Mouse (Mus musculus) lung, adult 2 months (tissue): ENCODE results near the gene Klhl3. TPM values are rescaled to one million over a fixed set of nuclear protein-coding genes. Genes with fewer than 3 reads are reported as not detected.

Source experiments
- DNase-seq: peaks from one replicate; pipeline ENCODE4 v3.0.0; 2022
- H3K4me1 ChIP-seq: fragments of 200-500 bp; 2 replicates; pipeline ENCODE4 v1.6.1; 2011; ENCODE audit warnings: low read length; ENCODE audit not compliant: control insufficient read depth, insufficient read depth
- H3K4me3 ChIP-seq: fragments of 200-500 bp; replicated peaks from 2 replicates; pipeline ENCODE3; 2011; ENCODE audit warnings: low read depth, mild to moderate bottlenecking, control low read depth, low read length; ENCODE audit errors: extremely low read depth
- CTCF ChIP-seq: fragments of 200-500 bp; IDR thresholded peaks from 2 replicates; pipeline ENCODE4 v1.5.1; 2011; ENCODE audit warnings: mild to moderate bottlenecking, low read length, control low read depth; ENCODE audit not compliant: insufficient read depth
- POLR2A ChIP-seq: fragments of 200-500 bp; IDR thresholded peaks from 2 replicates; pipeline ENCODE4 v1.6.1; 2011; ENCODE audit warnings: low read depth, mild to moderate bottlenecking, control low read depth, low read length, borderline replicate concordance; ENCODE audit errors: extremely low read depth
- WGBS: fragments of 180-500 bp; shearing (Covaris S2); methylation state at CpG from one replicate; pipeline ENCODE4 v1.1.7; 2018; 5-methylcytosine and 5-hydroxymethylcytosine counted together
- polyA plus RNA-seq: library from polyadenylated mRNA; depleted of rRNA; stranded (reverse); fragments of >200 nt; gene quantifications from 2 replicates; pipeline ENCODE4 v1.2.3, GENCODE M21; 2012

The Klhl3 gene
- polyA plus RNA-seq, 1 experiment, result 1.8 TPM

- Histone ChIP-seq H3K4me1 (peaks cover 12% of the 10 kb centered on the region), H3K4me3 (no peak overlapping the region)
- TF ChIP-seq CTCF (no peak), POLR2A (no peak)
- DNase-seq, result no peak
- 91% methylated on average over 15 of the region's 15 CpGs for WGBS
Observed at GRCm38 (mm10) chr13:58068421-58069209, 44.8 kb downstream of the Klhl3 start.

GRCm38 (mm10) chr13:58067540-58068103 lies 45.8 kb downstream of the Klhl3 start:
- peak; percentile 56 for DNase-seq
- WGBS, result 18% methylated on average over 17 of the region's 17 CpGs
- Histone ChIP-seq H3K4me3 (peak overlapping the region; percentile 25), H3K4me1 (peaks cover 10% of the 10 kb centered on the region)
- TF ChIP-seq POLR2A (peak; percentile 31; the same call in 1 of the 2 replicates), CTCF (no peak)

- peak; percentile 27 for DNase-seq
- H3K4me1 ChIP-seq, result peaks cover 10% of the 10 kb centered on the region
- H3K4me3 ChIP-seq, result no peak overlapping the region
- WGBS, result 29% methylated on average over 14 of the region's 14 CpGs
- no peak for TF ChIP-seq CTCF
- TF ChIP-seq POLR2A, result 0 out of 2 replicates have a peak, but pooled peaks have one; percentile 1
Observed at GRCm38 (mm10) chr13:58066496-58067389, 46.6 kb downstream of the Klhl3 start.

GRCm38 (mm10) chr13:58066081-58066495 lies 47.3 kb downstream of the Klhl3 start:
- TF ChIP-seq CTCF (no peak), POLR2A (no peak)

GRCm38 (mm10) chr13:58065316-58065715 lies 48.1 kb downstream of the Klhl3 start:
- Histone ChIP-seq H3K4me1 (peaks cover 10% of the 10 kb centered on the region), H3K4me3 (no peak overlapping the region)
- no peak for TF ChIP-seq CTCF
- no peak for TF ChIP-seq POLR2A
- DNase-seq, result no peak
- WGBS, result 57% methylated on average over 5 of the region's 5 CpGs

More at GRCm38 (mm10) chr13:58066081-58066495, 47.3 kb downstream of the Klhl3 start:
- Histone ChIP-seq H3K4me3 (no peak overlapping the region), H3K4me1 (peaks cover 10% of the 10 kb centered on the region)
- WGBS, result 68% methylated on average over 13 of the region's 13 CpGs
- no peak for DNase-seq

- peaks cover 4% of the 10 kb centered on the region for H3K4me1 ChIP-seq
- no peak overlapping the region for H3K4me3 ChIP-seq
- TF ChIP-seq POLR2A (no peak), CTCF (no peak)
- peak; percentile 17 for DNase-seq
- WGBS, result 27% methylated on average over 17 of the region's 17 CpGs
Observed at GRCm38 (mm10) chr13:58057953-58058870, 55.2 kb downstream of the Klhl3 start.

GRCm38 (mm10) chr13:58056618-58057017 lies 56.8 kb downstream of the Klhl3 start:
- 92% methylated on average over 4 of the region's 4 CpGs for WGBS
- TF ChIP-seq POLR2A, result no peak
- 0 out of 2 replicates have a peak, but pooled peaks have one; percentile 36 for TF ChIP-seq CTCF
- peaks cover 4% of the 10 kb centered on the region for H3K4me1 ChIP-seq
- H3K4me3 ChIP-seq, result no peak overlapping the region
- no peak for DNase-seq

- 91% methylated on average over 4 of the region's 4 CpGs for WGBS
- DNase-seq, result no peak
- H3K4me1 ChIP-seq, result peaks cover under 1% of the 10 kb centered on the region
- TF ChIP-seq POLR2A, result no peak
- TF ChIP-seq CTCF, result no peak
- H3K4me3 ChIP-seq, result no peak overlapping the region
Observed at GRCm38 (mm10) chr13:58053628-58054027, 59.8 kb downstream of the Klhl3 start.
